Mouse (Mus musculus): Measurements from ENCODE around the gene Pnpla5. TPM values are rescaled to one million over a fixed set of nuclear protein-coding genes. Genes with fewer than 3 reads are reported as not detected.

The Pnpla5 gene
- polyA plus RNA-seq, 1 experiment from 2014 or later = 0.13 TPM

DNA sequence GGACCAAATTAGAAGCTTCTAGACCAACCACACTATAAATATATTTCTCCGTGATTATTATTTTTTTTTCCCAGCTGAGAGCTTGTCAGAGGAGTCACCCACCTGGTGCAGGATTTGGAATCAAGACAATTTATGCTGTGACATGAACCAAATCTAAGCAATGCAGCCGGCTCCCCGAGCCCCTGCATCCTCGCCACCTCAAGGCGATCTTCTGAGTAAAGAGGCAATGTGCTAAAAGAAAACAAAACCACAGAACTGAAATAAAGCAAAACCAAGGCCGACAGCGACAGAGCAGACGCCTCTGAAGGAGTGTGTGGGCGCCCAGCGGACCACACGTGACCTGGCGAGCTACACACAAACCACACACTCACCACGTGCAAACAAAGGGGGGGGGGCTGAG lies 44.3 kb downstream of the Pnpla5 start:
- no peak overlapping the region for H3K9ac ChIP-seq (ENCODE audit: low read depth, low read length)
- H3K27me3 ChIP-seq (ENCODE audit: control insufficient read depth, insufficient read depth, low read depth, low read length) = peaks cover 6% of the 10 kb centered on the region
- H3K4me1 ChIP-seq (ENCODE audit: control insufficient read depth, low read depth, low read length) = no peaks in the 10 kb centered on the region
- no peak overlapping the region for H3K4me3 ChIP-seq (ENCODE audit: low read depth, low read length)
- 51% methylated on average over 13 of the region's 13 CpGs for whole genome bisulfite sequencing (ENCODE audit: insufficient replicate concordance)
- no peaks in the 10 kb centered on the region for H3K9me3 ChIP-seq (replicated peaks; ENCODE audit: control insufficient read depth, low read length)
- no peak overlapping the region for H3K27ac ChIP-seq (ENCODE audit: low read length)
- H3K4me2 ChIP-seq (ENCODE audit: low read depth, low read length) = no peak overlapping the region
- no peak for ATAC-seq (ENCODE audit: low read depth)
- H3K36me3 ChIP-seq (ENCODE audit: control insufficient read depth, insufficient read depth) = no peaks in the 10 kb centered on the region

- 51% methylated on average over 17 of the region's 17 CpGs for WGBS (ENCODE audit: insufficient replicate concordance)
- H3K4me1 ChIP-seq (ENCODE audit: control insufficient read depth, low read depth, low read length) = no peaks in the 10 kb centered on the region
Observed at GRCm38 (mm10) chr15:84077151-84077550, 45.8 kb downstream of the Pnpla5 start.

GRCm38 (mm10) chr15:84074705-84075185 lies 48.2 kb downstream of the Pnpla5 start:
- no peaks in the 10 kb centered on the region for H3K9me3 ChIP-seq (replicated peaks; ENCODE audit: control insufficient read depth, low read length)
- no peak for ATAC-seq (ENCODE audit: low read depth)
- no peaks in the 10 kb centered on the region for H3K36me3 ChIP-seq (ENCODE audit: control insufficient read depth, insufficient read depth)
- H3K27me3 ChIP-seq (ENCODE audit: control insufficient read depth, insufficient read depth, low read depth, low read length) = peaks cover 22% of the 10 kb centered on the region
- no peak overlapping the region for H3K9ac ChIP-seq (ENCODE audit: low read depth, low read length)
- H3K4me2 ChIP-seq (ENCODE audit: low read depth, low read length) = no peak overlapping the region
- no peak overlapping the region for H3K4me3 ChIP-seq (ENCODE audit: low read depth, low read length)
- WGBS (ENCODE audit: insufficient replicate concordance) = 14% methylated on average over 17 of the region's 17 CpGs
- no peaks in the 10 kb centered on the region for H3K4me1 ChIP-seq (ENCODE audit: control insufficient read depth, low read depth, low read length)
- H3K27ac ChIP-seq (ENCODE audit: low read length) = no peak overlapping the region

More at GRCm38 (mm10) chr15:84077151-84077550, 45.8 kb downstream of the Pnpla5 start:
- Histone ChIP-seq H3K4me3 (ENCODE audit: low read depth, low read length) (no peak overlapping the region), H3K9me3 (replicated peaks; ENCODE audit: control insufficient read depth, low read length) (no peaks in the 10 kb centered on the region), H3K4me2 (ENCODE audit: low read depth, low read length) (no peak overlapping the region), H3K36me3 (ENCODE audit: control insufficient read depth, insufficient read depth) (no peaks in the 10 kb centered on the region), H3K9ac (ENCODE audit: low read depth, low read length) (no peak overlapping the region), H3K27ac (ENCODE audit: low read length) (no peak overlapping the region), H3K27me3 (ENCODE audit: control insufficient read depth, insufficient read depth, low read depth, low read length) (peaks cover 6% of the 10 kb centered on the region)
- no peak for ATAC-seq (ENCODE audit: low read depth)

- 7% methylated on average over 15 of the region's 15 CpGs for WGBS (ENCODE audit: insufficient replicate concordance)
- Histone ChIP-seq H3K27me3 (ENCODE audit: control insufficient read depth, insufficient read depth, low read depth, low read length) (peaks cover 28% of the 10 kb centered on the region), H3K36me3 (ENCODE audit: control insufficient read depth, insufficient read depth) (no peaks in the 10 kb centered on the region), H3K27ac (ENCODE audit: low read length) (no peak overlapping the region), H3K4me2 (ENCODE audit: low read depth, low read length) (no peak overlapping the region), H3K4me3 (ENCODE audit: low read depth, low read length) (no peak overlapping the region), H3K4me1 (ENCODE audit: control insufficient read depth, low read depth, low read length) (no peaks in the 10 kb centered on the region), H3K9me3 (replicated peaks; ENCODE audit: control insufficient read depth, low read length) (no peaks in the 10 kb centered on the region), H3K9ac (ENCODE audit: low read depth, low read length) (no peak overlapping the region)
- ATAC-seq (ENCODE audit: low read depth) = no peak
Observed at GRCm38 (mm10) chr15:84073911-84074704, 48.9 kb downstream of the Pnpla5 start.

- 20% methylated on average over 8 of the region's 8 CpGs for WGBS (ENCODE audit: insufficient replicate concordance)
- ATAC-seq (ENCODE audit: low read depth) = no peak
- no peak overlapping the region for H3K4me2 ChIP-seq (ENCODE audit: low read depth, low read length)
- H3K9ac ChIP-seq (ENCODE audit: low read depth, low read length) = no peak overlapping the region
- H3K36me3 ChIP-seq (ENCODE audit: control insufficient read depth, insufficient read depth) = no peaks in the 10 kb centered on the region
- no peak overlapping the region for H3K27ac ChIP-seq (ENCODE audit: low read length)
- peaks cover 38% of the 10 kb centered on the region for H3K27me3 ChIP-seq (ENCODE audit: control insufficient read depth, insufficient read depth, low read depth, low read length)
- no peaks in the 10 kb centered on the region for H3K9me3 ChIP-seq (replicated peaks; ENCODE audit: control insufficient read depth, low read length)
- H3K4me1 ChIP-seq (ENCODE audit: control insufficient read depth, low read depth, low read length) = no peaks in the 10 kb centered on the region
- H3K4me3 ChIP-seq (ENCODE audit: low read depth, low read length) = no peak overlapping the region
Observed at GRCm38 (mm10) chr15:84073058-84073457, 49.9 kb downstream of the Pnpla5 start.

- Histone ChIP-seq H3K27me3 (ENCODE audit: control insufficient read depth, insufficient read depth, low read depth, low read length) (peaks cover 40% of the 10 kb centered on the region), H3K4me2 (ENCODE audit: low read depth, low read length) (no peak overlapping the region), H3K4me3 (ENCODE audit: low read depth, low read length) (no peak overlapping the region), H3K36me3 (ENCODE audit: control insufficient read depth, insufficient read depth) (no peaks in the 10 kb centered on the region), H3K4me1 (ENCODE audit: control insufficient read depth, low read depth, low read length) (no peaks in the 10 kb centered on the region), H3K9me3 (replicated peaks; ENCODE audit: control insufficient read depth, low read length) (no peaks in the 10 kb centered on the region), H3K9ac (ENCODE audit: low read depth, low read length) (no peak overlapping the region), H3K27ac (ENCODE audit: low read length) (no peak overlapping the region)
- 36% methylated on average over 7 of the region's 7 CpGs for WGBS (ENCODE audit: insufficient replicate concordance)
- ATAC-seq (ENCODE audit: low read depth) = no peak
Observed at GRCm38 (mm10) chr15:84072226-84072625, 50.7 kb downstream of the Pnpla5 start.

DNA sequence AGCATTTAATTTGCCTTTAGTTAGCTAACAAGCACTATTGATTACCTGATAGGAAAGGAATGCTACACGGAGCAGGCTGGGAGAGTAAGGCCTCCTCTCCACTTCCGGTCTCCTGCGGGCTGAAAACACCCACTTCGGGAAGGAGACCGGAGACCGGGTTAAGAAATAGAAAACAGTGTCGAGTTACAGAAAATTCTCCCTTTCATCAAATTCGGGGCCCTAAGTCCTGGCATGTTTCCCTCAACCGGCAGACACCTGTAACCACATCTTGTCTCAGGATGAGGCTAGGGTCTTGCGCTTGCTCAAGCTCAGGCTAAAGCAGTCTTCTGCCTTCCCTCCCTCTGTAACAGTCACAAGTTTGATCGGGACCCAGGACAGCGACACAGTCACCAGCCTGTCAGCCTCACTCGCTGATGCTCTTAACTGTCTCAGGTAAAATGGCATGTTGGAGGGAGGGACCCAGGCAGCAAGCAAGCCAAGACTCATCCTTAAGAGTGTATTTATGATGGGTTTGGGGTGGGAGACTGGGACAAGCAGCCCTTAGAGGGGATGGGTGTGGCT lies 52.8 kb downstream of the Pnpla5 start:
- no peak overlapping the region for H3K4me3 ChIP-seq (ENCODE audit: low read depth, low read length)
- H3K36me3 ChIP-seq (ENCODE audit: control insufficient read depth, insufficient read depth) = no peaks in the 10 kb centered on the region
- H3K4me1 ChIP-seq (ENCODE audit: control insufficient read depth, low read depth, low read length) = no peaks in the 10 kb centered on the region
- WGBS (ENCODE audit: insufficient replicate concordance) = 2% methylated on average over 13 of the region's 13 CpGs
- H3K9ac ChIP-seq (ENCODE audit: low read depth, low read length) = no peak overlapping the region
- peaks cover 41% of the 10 kb centered on the region for H3K27me3 ChIP-seq (ENCODE audit: control insufficient read depth, insufficient read depth, low read depth, low read length)
- no peak overlapping the region for H3K4me2 ChIP-seq (ENCODE audit: low read depth, low read length)
- no peaks in the 10 kb centered on the region for H3K9me3 ChIP-seq (replicated peaks; ENCODE audit: control insufficient read depth, low read length)
- H3K27ac ChIP-seq (ENCODE audit: low read length) = no peak overlapping the region
- ATAC-seq (ENCODE audit: low read depth) = no peak

DNA sequence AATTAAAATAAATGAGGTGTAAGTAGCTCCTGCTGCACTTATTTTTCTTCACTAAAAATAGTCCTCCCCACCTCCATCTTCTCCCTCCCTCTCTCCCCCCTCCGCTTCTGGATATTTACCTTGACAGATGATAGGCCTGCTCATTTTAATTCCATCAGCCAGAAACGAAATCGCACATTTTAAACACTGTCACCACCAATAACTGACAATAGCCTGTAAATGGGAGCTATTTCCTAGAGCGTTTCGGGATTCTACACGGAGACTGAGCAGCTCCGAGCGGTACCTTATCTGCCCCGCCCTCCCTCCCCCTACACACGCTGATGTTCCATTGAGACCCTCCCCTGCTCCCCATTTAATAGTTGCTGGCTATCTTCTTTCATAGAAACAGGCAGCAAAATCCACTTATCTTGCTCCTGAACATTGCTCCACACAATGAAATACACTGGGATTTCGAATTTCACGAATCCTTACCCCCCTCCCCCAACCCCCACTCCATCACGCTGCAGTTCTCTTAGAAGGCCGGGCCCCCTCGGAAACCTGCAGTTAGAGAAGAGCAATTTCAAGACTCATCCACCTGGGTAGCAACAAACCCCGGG lies 53.4 kb downstream of the Pnpla5 start:
- 8% methylated on average over 16 of the region's 16 CpGs for WGBS (ENCODE audit: insufficient replicate concordance)
- Histone ChIP-seq H3K4me3 (ENCODE audit: low read depth, low read length) (no peak overlapping the region), H3K9ac (ENCODE audit: low read depth, low read length) (no peak overlapping the region), H3K4me2 (ENCODE audit: low read depth, low read length) (no peak overlapping the region), H3K4me1 (ENCODE audit: control insufficient read depth, low read depth, low read length) (no peaks in the 10 kb centered on the region), H3K9me3 (replicated peaks; ENCODE audit: control insufficient read depth, low read length) (no peaks in the 10 kb centered on the region), H3K27me3 (ENCODE audit: control insufficient read depth, insufficient read depth, low read depth, low read length) (peaks cover 41% of the 10 kb centered on the region), H3K27ac (ENCODE audit: low read length) (no peak overlapping the region), H3K36me3 (ENCODE audit: control insufficient read depth, insufficient read depth) (no peaks in the 10 kb centered on the region)
- ATAC-seq (ENCODE audit: low read depth) = no peak

DNA sequence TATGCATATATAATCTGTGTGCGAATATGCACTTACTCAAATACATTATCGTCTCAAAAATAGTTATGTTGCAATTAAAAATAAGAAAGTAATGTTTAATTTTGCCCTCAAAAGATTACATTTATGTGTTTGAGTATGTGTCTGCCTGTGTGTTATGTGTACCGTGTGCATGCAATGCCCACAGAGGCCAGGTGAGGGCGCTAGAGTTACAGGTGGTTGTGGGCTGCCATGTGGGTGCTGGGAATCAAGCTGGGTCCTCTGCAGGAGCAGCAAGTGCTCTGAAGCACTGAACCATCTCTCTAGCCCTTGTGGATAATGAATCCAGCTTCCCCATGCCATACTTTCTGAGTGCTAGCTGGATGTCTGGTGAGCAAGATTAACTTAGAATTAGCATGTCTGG lies 57.3 kb downstream of the Pnpla5 start:
- Histone ChIP-seq H3K4me1 (ENCODE audit: control insufficient read depth, low read depth, low read length) (no peaks in the 10 kb centered on the region), H3K9me3 (replicated peaks; ENCODE audit: control insufficient read depth, low read length) (no peaks in the 10 kb centered on the region), H3K27me3 (ENCODE audit: control insufficient read depth, insufficient read depth, low read depth, low read length) (peaks cover 32% of the 10 kb centered on the region), H3K9ac (ENCODE audit: low read depth, low read length) (no peak overlapping the region), H3K27ac (ENCODE audit: low read length) (no peak overlapping the region), H3K4me3 (ENCODE audit: low read depth, low read length) (no peak overlapping the region), H3K36me3 (ENCODE audit: control insufficient read depth, insufficient read depth) (no peaks in the 10 kb centered on the region), H3K4me2 (ENCODE audit: low read depth, low read length) (no peak overlapping the region)
- WGBS (ENCODE audit: insufficient replicate concordance) = 50% methylated on average over 4 of the region's 4 CpGs
- no peak for ATAC-seq (ENCODE audit: low read depth)

All from liver, embryonic 16.5 days (tissue).